Mouse (Mus musculus): Measurements from ENCODE around the gene Sh2b1.

Gene Sh2b1

DNA sequence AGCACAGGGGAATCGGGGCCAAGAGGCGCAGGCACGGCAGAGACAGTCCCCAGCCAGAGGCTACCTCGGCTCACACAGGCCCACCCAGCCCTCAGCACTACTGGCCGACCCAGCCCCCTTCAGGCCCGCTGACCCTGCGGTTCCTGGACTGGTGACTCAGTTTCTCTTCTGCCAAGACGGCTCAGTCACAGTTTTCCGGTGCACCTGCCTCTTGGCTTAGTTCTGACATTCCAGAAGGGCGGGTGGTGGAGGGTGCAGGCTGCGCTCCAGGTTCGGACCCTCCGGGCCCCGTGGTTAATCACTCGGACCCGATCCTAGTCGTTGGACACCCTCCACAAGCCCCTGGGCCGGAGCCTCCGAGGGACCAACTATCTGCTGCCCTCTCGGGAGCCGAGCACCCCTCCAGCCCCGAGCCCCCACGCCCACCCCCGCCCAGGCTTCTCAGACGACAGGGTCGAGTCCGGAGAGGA, 703 bp downstream of the Sh2b1 start:
- no peak for DNase-seq (ENCODE audit: extremely low spot score, low read depth, low spot score)

DNA sequence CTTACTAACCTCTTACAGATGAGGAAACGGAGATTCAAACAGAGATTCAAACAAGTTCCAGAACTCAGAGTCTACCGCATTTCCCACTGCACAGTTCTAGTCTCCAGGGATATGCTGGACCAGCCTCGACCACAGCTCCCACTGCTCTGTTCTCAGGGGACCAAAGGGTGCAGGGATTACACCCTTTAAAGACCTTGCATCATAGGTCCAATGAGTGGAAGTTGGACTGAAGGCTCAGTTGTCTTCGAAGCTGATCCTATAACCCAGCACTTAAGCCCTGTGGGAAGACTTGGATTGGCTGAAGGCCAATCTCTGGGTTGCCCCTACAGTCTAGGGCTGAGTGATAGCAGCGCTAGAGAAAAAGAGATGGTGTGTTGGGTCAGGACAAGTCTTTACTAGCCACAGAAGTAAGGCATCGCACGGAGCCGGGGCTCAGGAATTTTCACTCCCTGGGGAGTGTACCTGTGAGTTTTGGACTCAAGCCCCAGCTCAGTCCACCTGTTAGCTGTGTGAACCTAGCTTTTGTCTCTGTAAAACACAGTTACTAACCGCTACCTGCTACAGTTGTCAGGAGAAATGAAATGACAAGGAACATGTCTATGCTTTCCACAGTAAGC, 1.6 kb downstream of the Sh2b1 start:
- DNase-seq (ENCODE audit: extremely low spot score, low read depth, low spot score): no peak

DNA sequence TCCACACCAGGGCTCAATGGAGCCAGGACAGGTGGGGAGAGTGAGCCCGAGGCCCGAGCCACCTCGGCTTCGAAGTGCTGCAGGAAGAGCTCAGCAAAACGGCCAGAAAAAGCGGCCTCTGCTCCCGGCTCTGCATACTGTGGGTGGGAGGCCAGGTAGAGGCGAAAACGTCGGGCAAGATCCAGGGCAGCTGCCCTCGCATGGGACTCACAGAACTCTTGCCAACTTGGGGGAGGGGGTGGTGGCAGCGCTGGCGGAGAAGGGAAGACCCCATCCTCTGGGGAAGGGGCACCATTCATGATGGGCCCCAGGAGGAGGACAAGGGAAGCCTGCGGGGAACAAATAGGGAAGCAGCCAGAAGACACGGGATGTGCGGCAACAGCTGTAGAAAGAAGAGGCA, 2.5 kb downstream of the Sh2b1 start:
- DNase-seq (ENCODE audit: extremely low spot score, low read depth, low spot score): no peak

DNA sequence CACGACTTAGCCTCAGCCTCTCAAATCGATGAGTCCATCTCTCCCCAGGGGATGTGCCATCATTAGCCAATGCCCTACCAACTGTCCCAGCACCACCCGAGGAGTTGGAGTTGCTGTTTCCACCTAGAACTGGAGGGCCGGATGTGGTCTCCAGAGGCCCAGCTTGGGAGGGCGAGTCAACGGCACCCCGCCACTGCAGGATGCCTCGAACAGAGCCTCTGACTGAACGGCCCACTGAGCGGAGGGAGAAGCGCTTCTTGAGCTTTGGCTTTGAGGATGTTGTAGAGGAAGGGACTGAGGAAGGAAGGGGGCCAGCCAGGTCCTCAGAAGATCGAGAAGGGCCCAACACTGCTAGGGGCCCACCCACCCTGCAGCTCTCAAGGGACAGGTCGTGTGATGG, 2.9 kb downstream of the Sh2b1 start:
- DNase-seq (ENCODE audit: extremely low spot score, low read depth, low spot score): no peak

DNA sequence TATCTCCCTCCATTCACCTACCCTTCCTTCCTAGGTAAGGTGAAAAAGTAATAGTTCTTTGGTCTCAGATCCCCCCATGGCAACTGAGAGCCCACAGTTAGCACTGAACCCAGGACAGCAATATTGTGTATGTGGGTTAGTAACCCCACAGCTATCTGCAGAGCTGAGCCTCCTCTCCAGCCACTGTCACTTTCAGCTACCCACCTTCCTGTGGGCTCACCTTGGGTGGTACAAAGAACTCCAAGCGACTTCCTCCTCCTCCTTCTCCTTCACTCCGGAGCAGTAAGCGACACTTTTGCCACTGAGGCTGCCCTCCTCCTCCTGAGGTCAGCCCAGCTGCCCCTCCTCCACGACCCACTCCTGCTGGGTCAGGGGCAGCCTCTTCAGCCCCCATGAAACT, 3.4 kb downstream of the Sh2b1 start:
- no peak for DNase-seq (ENCODE audit: extremely low spot score, low read depth, low spot score)

DNA sequence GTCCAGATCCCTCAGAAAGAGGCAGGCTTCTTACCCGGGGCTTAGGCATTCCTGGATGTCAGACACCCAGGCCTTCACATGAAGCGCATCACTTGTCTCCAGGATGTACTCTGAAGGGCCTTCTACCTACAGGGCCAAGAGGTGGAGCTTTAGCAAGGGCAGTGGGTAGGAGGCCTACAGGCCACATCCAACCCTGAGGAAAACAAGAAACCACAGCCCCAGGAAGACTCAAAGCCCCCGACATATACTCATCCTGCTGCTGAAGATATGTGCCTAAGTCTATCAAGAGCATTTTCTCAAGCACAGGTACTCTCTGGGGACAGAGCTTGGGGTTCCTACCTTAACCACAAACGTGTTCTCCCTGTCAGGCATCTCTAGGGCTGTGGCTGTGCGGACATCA, 3.9 kb downstream of the Sh2b1 start:
- DNase-seq (ENCODE audit: extremely low spot score, low read depth, low spot score): no peak

DNA sequence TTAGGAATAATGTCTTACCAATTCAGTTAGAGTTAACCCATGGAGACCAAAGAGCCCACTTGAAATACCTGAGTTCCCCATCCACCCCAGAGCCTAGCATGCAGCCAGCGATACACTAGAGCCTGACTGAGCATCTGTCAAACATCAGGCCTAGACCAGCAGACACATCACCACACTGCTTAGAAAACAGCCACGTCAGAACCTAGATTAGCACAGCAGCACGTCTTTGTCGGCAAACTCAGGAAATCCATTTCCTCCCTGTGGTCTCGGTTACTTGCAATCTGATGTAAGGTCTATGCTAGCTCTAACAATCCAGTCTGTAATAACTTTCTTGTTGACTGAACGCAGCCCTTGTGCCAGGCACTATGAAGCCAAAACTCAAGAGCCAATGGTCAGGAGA, 5.1 kb downstream of the Sh2b1 start:
- DNase-seq (ENCODE audit: extremely low spot score, low read depth, low spot score): no peak

DNA sequence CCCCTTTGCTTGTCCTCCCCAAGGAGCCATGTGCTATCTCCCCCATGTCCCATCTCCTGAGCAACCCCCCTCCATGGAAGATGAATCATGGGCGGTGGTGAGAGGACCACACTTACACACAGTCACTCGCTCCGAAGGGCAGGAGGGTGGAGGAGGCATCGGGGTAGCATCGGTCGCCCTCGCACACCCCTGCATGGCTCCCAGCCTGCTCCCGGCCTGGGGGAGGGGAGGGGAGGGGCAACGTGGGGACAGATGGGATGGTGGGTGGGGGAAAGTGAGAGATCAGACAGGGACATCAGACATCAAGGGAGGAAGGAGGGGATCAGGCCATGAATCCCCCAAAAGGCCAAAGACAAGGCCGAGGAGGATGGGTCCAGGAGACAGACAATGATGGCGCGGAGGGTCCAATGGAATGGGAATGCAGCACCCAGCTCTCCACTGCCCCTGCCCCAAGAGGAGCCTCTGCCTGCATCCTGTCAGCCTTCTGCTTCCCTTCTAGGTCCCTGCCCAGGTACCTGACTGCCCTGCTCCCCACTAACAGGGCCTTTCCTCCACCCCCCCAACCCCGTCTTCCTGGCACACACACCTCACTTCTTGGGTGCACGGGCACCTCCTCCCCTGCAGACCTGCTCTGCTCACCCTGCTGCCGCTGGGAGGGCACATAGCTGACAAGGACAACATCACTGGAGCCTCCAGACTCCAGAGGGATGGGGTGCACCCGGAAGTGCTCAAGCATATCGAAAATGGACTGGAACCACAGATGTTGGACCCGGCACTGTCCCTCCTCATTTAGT, 7.2 kb downstream of the Sh2b1 start:
- no peak for DNase-seq (ENCODE audit: extremely low spot score, low read depth, low spot score)

DNA sequence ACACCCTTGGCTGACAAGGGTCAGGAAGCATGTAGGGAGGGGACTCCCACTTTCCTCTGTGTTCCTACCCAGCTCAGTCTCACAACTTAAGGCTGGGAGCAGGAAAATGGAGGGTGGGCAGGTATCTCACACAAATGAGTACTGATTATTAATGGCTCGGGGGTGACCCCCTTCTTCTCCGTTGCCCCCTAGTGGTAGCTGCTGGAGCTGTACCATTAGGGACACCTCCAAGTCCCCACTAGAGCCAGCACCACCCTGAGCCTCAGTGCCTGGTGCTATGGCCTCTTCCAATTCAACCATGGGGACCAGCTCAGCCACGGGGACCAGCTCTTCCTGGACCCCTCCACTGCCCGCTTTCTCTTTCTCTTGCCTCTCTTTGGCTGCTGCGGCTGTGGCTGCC, 8.0 kb downstream of the Sh2b1 start:
- no peak for DNase-seq (ENCODE audit: extremely low spot score, low read depth, low spot score)

DNA sequence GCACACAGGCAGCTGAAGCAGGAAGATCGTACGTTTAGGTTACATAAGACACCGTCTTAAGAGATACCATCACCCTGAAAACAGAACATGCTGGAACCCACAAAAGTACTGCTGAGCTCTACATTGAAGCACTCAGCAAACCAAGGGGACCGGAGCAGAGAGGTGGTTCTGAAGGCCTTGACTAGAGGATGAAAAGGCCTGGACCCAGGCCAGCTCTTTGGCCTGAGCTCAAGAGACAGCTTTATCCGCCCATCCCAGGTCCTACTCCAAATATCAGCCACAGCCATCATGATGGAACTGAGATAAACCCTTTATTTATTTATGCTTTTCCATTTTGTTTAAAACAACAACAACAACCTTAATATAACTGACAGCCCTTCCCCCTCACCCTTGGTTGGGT, 8.5 kb downstream of the Sh2b1 start:
- DNase-seq (ENCODE audit: extremely low spot score, low read depth, low spot score): no peak

DNA sequence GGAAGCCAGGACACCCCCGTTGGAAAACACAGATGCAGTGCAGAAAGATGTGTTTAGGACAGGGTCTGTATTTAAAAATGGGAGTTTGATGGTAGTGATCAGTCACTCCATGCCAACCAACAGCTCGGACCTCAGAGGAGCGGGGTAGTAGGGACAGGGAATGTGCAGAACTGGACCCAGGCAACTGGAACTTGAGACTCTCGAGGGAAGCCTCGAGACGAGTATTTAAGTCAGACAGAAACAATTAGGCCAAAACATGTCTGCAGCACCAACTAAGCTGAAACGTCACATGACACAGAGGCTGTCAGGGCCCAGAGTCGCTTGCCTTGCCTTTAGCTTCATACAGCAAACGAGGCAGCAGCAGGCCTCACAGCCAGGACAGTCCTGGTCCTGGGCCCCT, 9.1 kb downstream of the Sh2b1 start:
- DNase-seq (ENCODE audit: extremely low spot score, low read depth, low spot score): no peak

DNA sequence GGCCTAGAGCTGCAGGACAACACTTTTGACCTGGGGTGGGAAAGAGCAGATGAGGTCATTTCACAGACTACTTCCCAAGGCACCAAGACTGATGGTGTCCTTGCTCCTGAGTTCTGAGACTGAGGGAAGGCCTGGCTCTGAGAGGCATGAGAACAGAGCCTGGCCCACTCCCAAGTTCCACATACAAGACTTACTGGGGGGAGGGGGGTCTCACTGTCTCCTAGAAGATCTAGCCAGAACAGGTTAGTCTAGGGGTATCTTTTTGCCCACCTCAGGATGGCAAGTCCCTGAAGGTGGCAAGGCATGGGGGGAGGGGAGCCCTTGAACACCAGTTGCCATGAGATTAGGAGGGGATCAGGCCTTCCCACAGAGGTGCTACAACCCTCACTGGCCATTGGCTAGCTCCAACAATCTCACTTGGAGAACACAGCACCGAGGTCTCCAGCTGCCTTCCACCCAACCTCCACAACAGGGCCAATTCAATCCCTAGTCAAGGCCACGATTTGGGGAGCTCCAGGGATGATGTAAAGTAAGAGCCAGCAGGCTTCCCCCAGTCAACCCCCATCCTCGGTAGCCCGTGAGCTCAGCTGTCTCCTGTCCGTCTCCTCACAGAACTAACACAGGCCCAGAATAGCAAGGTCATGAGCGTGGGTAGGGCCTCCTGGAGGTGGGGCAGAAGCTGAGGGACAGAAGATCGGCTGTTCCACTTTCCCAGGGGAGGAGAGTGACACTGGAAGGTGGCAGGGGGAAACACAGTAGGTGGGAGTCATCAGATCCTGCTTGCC, 9.8 kb downstream of the Sh2b1 start:
- DNase-seq (ENCODE audit: extremely low spot score, low read depth, low spot score): no peak

DNA sequence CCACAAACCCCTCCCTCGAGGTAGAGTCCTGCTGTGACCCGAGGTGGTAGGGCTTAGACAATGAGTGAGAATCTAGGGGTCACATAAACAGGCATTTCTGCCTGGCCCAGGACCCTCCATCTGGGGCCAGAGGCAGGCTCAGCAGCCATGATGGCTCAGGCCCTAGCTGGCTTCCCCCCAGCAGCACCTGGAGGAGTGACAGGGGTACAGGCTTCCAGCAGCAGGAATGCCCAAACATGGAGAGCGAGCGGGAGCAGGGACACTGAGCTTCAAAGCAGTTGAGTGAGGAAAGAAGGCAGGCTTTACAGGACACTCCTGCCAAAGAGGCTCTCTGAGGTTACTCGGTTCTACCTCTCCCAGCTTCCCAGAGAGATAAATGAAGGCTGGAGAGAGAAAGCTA, 10.4 kb downstream of the Sh2b1 start:
- DNase-seq (ENCODE audit: extremely low spot score, low read depth, low spot score): no peak

DNA sequence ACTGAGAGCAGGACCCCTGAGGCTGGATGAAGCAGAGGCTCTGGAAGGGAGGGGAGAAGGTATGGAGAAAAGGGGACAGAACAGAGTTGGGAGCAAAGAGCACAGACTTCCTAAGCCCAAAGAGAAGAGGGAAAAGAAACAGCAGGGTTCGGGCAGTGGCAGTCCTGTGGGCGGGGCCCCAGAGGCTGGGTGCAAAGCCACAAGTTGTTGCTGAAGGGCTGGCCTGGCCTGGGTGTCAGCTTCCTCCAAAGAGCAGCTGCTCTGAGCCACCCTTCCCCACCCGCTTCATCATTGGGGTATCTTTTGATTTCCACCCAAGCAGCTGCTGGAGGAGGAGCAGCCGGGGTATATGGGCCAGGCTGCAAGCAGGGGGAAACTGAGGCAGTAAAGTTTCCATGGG, 11.1 kb downstream of the Sh2b1 start:
- DNase-seq (ENCODE audit: extremely low spot score, low read depth, low spot score): no peak

DNA sequence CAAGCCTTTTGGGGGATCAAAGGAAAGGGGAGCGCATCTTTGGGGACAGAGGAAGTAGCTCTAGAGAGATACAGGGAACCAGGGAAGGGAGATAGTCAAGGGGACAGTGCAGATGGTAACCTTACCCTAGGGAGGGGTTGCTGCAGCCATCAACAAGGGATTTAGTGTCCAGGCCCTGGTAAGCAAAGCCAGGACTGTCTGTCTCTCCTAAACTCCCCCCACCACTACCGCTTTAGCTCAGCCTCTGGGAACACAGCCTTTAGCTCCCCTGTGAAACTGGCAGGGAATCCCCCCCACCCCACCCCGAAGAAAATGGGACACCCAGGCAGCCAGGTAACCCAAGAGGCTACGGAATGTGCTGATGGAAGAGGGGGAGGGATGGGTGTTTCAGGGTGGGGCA, 11.7 kb downstream of the Sh2b1 start:
- no peak for DNase-seq (ENCODE audit: extremely low spot score, low read depth, low spot score)

DNA sequence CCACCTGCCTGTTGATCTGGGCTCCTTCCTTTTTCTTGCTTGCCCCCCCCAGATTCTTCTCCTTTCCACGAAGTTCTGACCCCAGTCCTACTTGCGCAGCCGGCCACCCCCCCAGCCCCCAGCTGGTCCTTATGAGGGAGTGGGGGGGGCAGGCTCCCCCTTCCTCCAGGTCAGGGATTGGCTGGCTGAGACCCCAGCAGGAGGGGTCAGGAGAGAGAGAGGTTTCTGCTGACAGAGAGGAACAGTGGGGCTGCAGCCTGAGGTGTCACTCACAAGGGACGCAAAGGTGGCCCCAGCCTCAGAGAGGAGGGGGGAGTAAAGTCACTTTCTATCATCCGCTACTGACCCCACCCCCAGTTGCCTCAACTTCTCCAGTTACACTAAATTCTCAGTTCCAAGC, 12.2 kb downstream of the Sh2b1 start, which contains the start of gene Atp2a1:
Atp2a1 (minus strand) TSS at position 105 of the 400 bp plus-strand sequence.
- DNase-seq (ENCODE audit: extremely low spot score, low read depth, low spot score): no peak

DNA sequence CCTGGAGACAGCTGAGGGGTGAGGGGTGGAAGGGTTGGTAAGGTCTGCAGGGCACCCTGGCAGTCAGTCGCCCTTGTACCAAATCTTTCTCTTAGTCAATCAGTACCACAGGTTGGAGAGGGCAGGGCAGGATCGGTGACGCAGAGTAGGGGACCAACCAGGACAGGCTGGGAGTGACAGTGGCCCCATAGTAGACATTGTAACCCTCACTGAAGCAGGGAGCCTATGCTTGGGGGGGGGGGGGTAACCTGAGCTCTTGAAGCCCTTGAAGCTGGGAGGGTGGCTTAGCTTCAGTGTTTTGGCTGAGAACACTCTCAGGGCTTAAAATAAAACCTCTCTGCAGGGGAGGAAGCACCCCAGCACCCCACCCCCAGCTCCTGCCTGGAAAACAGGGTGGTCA, 13.6 kb downstream of the Sh2b1 start:
- no peak for DNase-seq (ENCODE audit: extremely low spot score, low read depth, low spot score)

DNA sequence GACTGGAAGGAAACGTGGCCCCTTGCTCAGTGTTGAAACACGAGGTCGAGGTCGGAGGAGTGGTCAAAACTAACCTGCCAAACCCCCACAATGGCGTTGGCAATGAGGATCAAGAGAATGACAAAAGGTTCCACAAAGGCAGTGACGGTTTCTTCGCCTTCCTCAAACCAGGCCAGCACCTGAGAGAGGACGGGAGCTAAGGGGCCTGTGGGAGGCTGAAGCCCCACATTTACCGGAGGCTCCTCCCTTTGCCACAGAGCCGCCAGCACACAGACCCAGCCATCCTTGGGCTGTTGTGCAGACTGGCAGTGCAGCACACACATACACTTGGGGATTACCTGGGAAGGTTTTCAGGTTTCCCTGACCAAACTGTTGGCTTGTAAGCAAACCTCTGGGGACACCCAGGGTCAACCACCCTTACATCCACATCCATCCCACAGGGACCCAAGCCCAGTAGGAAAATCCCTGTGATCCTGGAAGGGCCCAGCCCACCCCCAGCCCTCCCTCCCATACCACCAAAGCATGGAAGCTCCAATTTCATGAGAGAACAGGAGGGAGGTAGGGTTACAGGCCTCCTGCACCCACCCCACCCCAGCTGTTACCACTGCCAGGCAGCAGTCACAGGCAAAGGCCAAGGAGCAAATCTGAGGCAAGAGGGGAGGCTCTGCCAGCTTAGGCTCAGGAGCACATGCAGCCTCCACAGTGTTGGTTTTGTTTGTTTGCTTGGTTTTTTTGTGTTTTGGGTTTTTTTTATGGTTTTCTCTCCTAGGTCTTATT, 14.4 kb downstream of the Sh2b1 start:
- no peak for DNase-seq (ENCODE audit: extremely low spot score, low read depth, low spot score)

DNA sequence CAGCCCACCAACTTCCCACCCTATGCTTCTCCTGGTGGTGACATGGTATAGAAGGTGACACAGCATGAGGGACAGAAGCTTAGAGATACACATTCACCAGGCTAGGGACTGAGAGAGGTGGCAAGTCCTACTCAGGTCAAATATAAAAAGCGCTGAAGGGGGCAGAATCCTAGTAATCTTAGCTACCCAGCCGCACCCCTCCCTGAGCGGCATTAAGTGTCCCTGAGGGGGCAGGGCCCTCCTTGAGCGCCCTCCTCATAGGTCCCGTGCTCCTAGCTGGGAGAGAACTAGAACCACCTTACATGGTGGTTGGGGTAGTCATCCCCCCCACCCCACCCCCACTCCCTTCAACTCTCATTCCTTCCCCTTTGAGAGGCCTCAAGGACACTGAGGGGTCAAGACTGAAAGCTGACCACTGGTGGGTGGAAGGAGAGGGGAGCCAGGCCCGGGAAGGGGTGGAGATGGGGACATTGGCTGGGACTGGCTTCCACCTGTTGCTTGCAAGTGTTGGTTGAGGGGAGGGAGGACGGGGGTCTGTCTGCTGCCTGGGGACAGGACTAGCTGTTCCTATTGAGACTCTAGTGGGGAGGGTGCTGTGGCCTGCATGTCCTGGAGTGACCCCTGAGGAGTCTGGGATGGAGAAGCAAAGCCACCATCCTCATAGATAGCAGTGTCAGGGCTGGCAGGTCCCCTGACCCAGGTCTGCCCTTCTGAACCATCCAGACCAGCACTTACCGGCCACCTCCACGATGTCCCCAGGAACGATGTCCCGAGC, 16.2 kb downstream of the Sh2b1 start:
- DNase-seq (ENCODE audit: extremely low spot score, low read depth, low spot score): no peak

DNA sequence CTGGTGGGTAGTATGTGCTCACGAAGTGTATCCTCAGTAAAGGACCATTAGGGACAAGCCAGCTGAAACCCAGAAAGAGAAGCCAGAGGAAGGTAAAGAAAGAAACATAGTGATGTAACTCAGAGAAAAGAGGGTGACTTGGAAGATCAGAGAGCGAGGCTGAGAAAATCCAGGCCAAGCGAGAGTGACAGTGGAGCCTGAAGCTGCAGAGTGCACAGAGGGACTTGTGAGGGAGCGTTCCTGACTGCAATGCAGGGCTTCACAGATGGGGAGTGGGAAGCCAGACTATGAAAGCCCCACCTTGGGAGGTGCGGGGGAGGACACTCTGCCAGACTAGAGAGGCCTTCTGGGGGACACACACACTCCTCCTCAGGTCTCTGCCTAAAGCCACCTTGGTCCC, 17.0 kb downstream of the Sh2b1 start:
- DNase-seq (ENCODE audit: extremely low spot score, low read depth, low spot score): no peak
